Mouse (Mus musculus) forebrain, postnatal 0 days (tissue): ENCODE measurements around the gene Mapkapk2. TPM values are rescaled to one million over a fixed set of nuclear protein-coding genes. Genes with fewer than 3 reads are reported as not detected.

Experiments
- ATAC-seq: fragments of 200-750 bp; cut with Nextera tagmentation; 2 replicates; pipeline ENCODE4 v1.8.0; 2017; ENCODE audit warnings: mild to moderate bottlenecking, moderate library complexity
- DNase-seq: peaks from one replicate; pipeline ENCODE4 v3.0.0-alpha.2; 2015
- H3K27ac ChIP-seq: fragments of 300-500 bp; sonication (generic); 2 replicates; pipeline ENCODE4 v1.5.1; 2014; ENCODE audit warnings: low read depth, mild to moderate bottlenecking, antibody characterized with exemption, low read length, moderate library complexity, mixed read lengths
- H3K27me3 ChIP-seq: fragments of 300-500 bp; sonication (generic); 2 replicates; pipeline ENCODE4 v1.6.1; 2014; ENCODE audit warnings: mild to moderate bottlenecking, low read length, mixed read lengths; ENCODE audit not compliant: insufficient read depth
- H3K36me3 ChIP-seq: fragments of 300-500 bp; sonication (generic); 2 replicates; pipeline ENCODE4 v1.6.1; 2014; ENCODE audit warnings: mild to moderate bottlenecking, moderate library complexity; ENCODE audit not compliant: insufficient read depth
- H3K4me1 ChIP-seq: fragments of 300-500 bp; sonication (generic); 2 replicates; pipeline ENCODE4 v1.6.1; 2014; ENCODE audit warnings: antibody characterized with exemption; ENCODE audit not compliant: insufficient read depth
- H3K4me2 ChIP-seq: fragments of 300-500 bp; sonication (generic); 2 replicates; pipeline ENCODE4 v1.6.1; 2014; ENCODE audit warnings: low read depth, mild to moderate bottlenecking, moderate library complexity
- H3K4me3 ChIP-seq: fragments of 300-500 bp; sonication (generic); 2 replicates; pipeline ENCODE4 v1.5.1; 2014; ENCODE audit warnings: low read depth, low read length, mixed read lengths
- H3K9ac ChIP-seq: fragments of 300-500 bp; sonication (generic); 2 replicates; pipeline ENCODE4 v1.6.1; 2014; ENCODE audit warnings: mild to moderate bottlenecking
- H3K9me3 ChIP-seq: fragments of 300-500 bp; sonication (generic); 2 replicates; pipeline ENCODE4 v1.6.1; 2016; ENCODE audit warnings: low read length
- CTCF ChIP-seq: sonication (generic); IDR thresholded peaks from 2 replicates; pipeline ENCODE4 v1.5.1; 2016; ENCODE audit warnings: antibody characterized with exemption, control low read depth, low read depth
- WGBS: fragments of 180-500 bp; shearing (Covaris S2); extraction: QIAGEN DNeasy Blood & Tissue Kit; methylation state at CpG from one replicate; pipeline ENCODE4 v1.1.7; 2014; 5-methylcytosine and 5-hydroxymethylcytosine counted together
- polyA plus RNA-seq: library from polyadenylated mRNA; unstranded; fragments of >200 nt; fragmentation: Nextera tagmentation; extraction: Ambion mirVana; gene quantifications from 2 replicates; pipeline ENCODE4 v1.2.1, GENCODE M21; 2015
- total RNA-seq: library from RNA; depleted of rRNA; stranded (reverse); fragments of >200 nt; gene quantifications from 2 replicates; pipeline ENCODE4 v1.2.3, GENCODE M21; 2014

Gene Mapkapk2
- total and polyA plus RNA-seq, 2 experiments from 2014 or later: 18.3 to 57.3 TPM

GRCm38 (mm10) chr1:131083609-131084008 lies 14.0 kb downstream of the Mapkapk2 start:
- no peaks in the 10 kb centered on the region for H3K9me3 ChIP-seq
- 72% methylated on average over 4 of the region's 4 CpGs for WGBS
- peaks cover 27% of the 10 kb centered on the region for H3K4me1 ChIP-seq
- no peaks in the 10 kb centered on the region for H3K27me3 ChIP-seq
- DNase-seq: no peak
- no peak overlapping the region for H3K27ac ChIP-seq
- no peak for TF ChIP-seq CTCF
- H3K4me2 ChIP-seq: no peak overlapping the region
- ATAC-seq: no peak
- no peak overlapping the region for H3K9ac ChIP-seq
- no peak overlapping the region for H3K4me3 ChIP-seq
- H3K36me3 ChIP-seq: no peaks in the 10 kb centered on the region

- Histone ChIP-seq H3K36me3 (no peaks in the 10 kb centered on the region), H3K4me3 (no peak overlapping the region), H3K4me1 (peaks cover 28% of the 10 kb centered on the region), H3K27me3 (no peaks in the 10 kb centered on the region), H3K4me2 (no peak overlapping the region), H3K9me3 (no peaks in the 10 kb centered on the region), H3K27ac (no peak overlapping the region), H3K9ac (no peak overlapping the region)
- no peak for TF ChIP-seq CTCF
- ATAC-seq: no peak
- WGBS: 85% methylated on average over 5 of the region's 5 CpGs
- no peak for DNase-seq
Measured at GRCm38 (mm10) chr1:131083122-131083521, 14.5 kb downstream of the Mapkapk2 start.

GRCm38 (mm10) chr1:131080686-131081085 lies 16.9 kb downstream of the Mapkapk2 start:
- Histone ChIP-seq H3K9ac (no peak overlapping the region), H3K4me2 (no peak overlapping the region), H3K27me3 (no peaks in the 10 kb centered on the region), H3K4me1 (peaks cover 16% of the 10 kb centered on the region), H3K36me3 (no peaks in the 10 kb centered on the region), H3K27ac (no peak overlapping the region), H3K9me3 (no peaks in the 10 kb centered on the region), H3K4me3 (no peak overlapping the region)
- DNase-seq (no peak), ATAC-seq (no peak)
- no peak for TF ChIP-seq CTCF
- 100% methylated on average over 1 of the region's 1 CpGs for whole genome bisulfite sequencing

- H3K9me3 ChIP-seq: no peaks in the 10 kb centered on the region
- WGBS: 74% methylated on average over 4 of the region's 4 CpGs
- no peak overlapping the region for H3K4me3 ChIP-seq
- H3K4me2 ChIP-seq: no peak overlapping the region
- H3K4me1 ChIP-seq: peaks cover 18% of the 10 kb centered on the region
- TF ChIP-seq CTCF: peak; percentile 42
- H3K27ac ChIP-seq: peak overlapping the region; percentile 76; the same call in 1 of the 2 replicates
- no peaks in the 10 kb centered on the region for H3K36me3 ChIP-seq
- ATAC-seq (no peak), DNase-seq (no peak)
- no peaks in the 10 kb centered on the region for H3K27me3 ChIP-seq
- H3K9ac ChIP-seq: no peak overlapping the region
Measured at GRCm38 (mm10) chr1:131079762-131080161, 17.9 kb downstream of the Mapkapk2 start.

GRCm38 (mm10) chr1:131078761-131079330 lies 18.8 kb downstream of the Mapkapk2 start:
- Histone ChIP-seq H3K27ac (peak overlapping the region; percentile 76), H3K4me3 (no peak overlapping the region), H3K4me2 (no peak overlapping the region), H3K36me3 (no peaks in the 10 kb centered on the region), H3K9ac (peak overlapping the region; percentile 11; the same call in 1 of the 2 replicates), H3K4me1 (peaks cover 19% of the 10 kb centered on the region), H3K9me3 (no peaks in the 10 kb centered on the region), H3K27me3 (no peaks in the 10 kb centered on the region)
- peak; percentile 81 for DNase-seq
- 7% methylated on average over 3 of the region's 3 CpGs for WGBS
- TF ChIP-seq CTCF: no peak; the same call in 1 of the 2 replicates
- ATAC-seq: peak; percentile 92

- Histone ChIP-seq H3K9ac (no peak overlapping the region), H3K27ac (no peak overlapping the region), H3K27me3 (no peaks in the 10 kb centered on the region), H3K4me1 (peaks cover 17% of the 10 kb centered on the region), H3K36me3 (no peaks in the 10 kb centered on the region), H3K9me3 (no peaks in the 10 kb centered on the region), H3K4me3 (no peak overlapping the region), H3K4me2 (no peak overlapping the region)
- DNase-seq (no peak), ATAC-seq (no peak)
- TF ChIP-seq CTCF: no peak
- 88% methylated on average over 7 of the region's 7 CpGs for WGBS
Measured at GRCm38 (mm10) chr1:131075098-131075791, 22.4 kb downstream of the Mapkapk2 start.

GRCm38 (mm10) chr1:131074524-131074938 lies 23.1 kb downstream of the Mapkapk2 start:
- ATAC-seq (peak; percentile 64), DNase-seq (peak; percentile 67)
- Histone ChIP-seq H3K27ac (peak overlapping the region; percentile 50), H3K4me1 (peaks cover 17% of the 10 kb centered on the region), H3K9me3 (no peaks in the 10 kb centered on the region), H3K27me3 (no peaks in the 10 kb centered on the region), H3K4me2 (0 out of 2 replicates have a peak overlapping the region, but pooled peaks have one; percentile 10), H3K4me3 (no peak overlapping the region), H3K9ac (no peak overlapping the region), H3K36me3 (no peaks in the 10 kb centered on the region)
- 29% methylated on average over 8 of the region's 8 CpGs for WGBS
- no peak for TF ChIP-seq CTCF
